Mouse (Mus musculus) stomach, embryonic 14.5 days (tissue): ENCODE results near the gene Smyd4. TPM values are rescaled to one million over a fixed set of nuclear protein-coding genes. Genes with fewer than 3 reads are reported as not detected.

ENCODE experiments used
- ATAC-seq: fragments of 200-750 bp; cut with Nextera tagmentation; 2 replicates; pipeline ENCODE4 v1.8.0; 2017; ENCODE audit warnings: low read depth, moderate TSS enrichment; ENCODE audit not compliant: insufficient number of reproducible peaks, insufficient read depth, low FRiP score
- H3K27ac ChIP-seq: fragments of 300-500 bp; sonication (generic); 2 replicates; pipeline ENCODE4 v1.5.1; 2014; ENCODE audit warnings: mild to moderate bottlenecking, low read length, moderate library complexity, mixed read lengths
- H3K27me3 ChIP-seq: fragments of 300-500 bp; sonication (generic); 2 replicates; pipeline ENCODE4 v1.6.1; 2014; ENCODE audit warnings: low read length, control low read depth, mixed read lengths; ENCODE audit not compliant: control insufficient read depth, insufficient read depth
- H3K36me3 ChIP-seq: fragments of 300-500 bp; sonication (generic); 2 replicates; pipeline ENCODE4 v1.6.1; 2014; ENCODE audit warnings: mild to moderate bottlenecking, control low read depth, low read length, moderate library complexity, mixed read lengths; ENCODE audit not compliant: control insufficient read depth, insufficient read depth
- H3K4me1 ChIP-seq: fragments of 300-500 bp; sonication (generic); 2 replicates; pipeline ENCODE4 v1.6.1; 2014; ENCODE audit warnings: low read length, control low read depth, mixed read lengths; ENCODE audit not compliant: control insufficient read depth, insufficient read depth
- H3K4me2 ChIP-seq: fragments of 300-500 bp; sonication (generic); replicated peaks from 2 replicates; pipeline ENCODE4 v1.6.1; 2014; ENCODE audit warnings: low read depth, low read length, control low read depth
- H3K4me3 ChIP-seq: fragments of 300-500 bp; sonication (generic); 2 replicates; pipeline ENCODE4 v1.5.1; 2014; ENCODE audit warnings: low read depth, low read length, control low read depth
- H3K9ac ChIP-seq: fragments of 300-500 bp; sonication (generic); replicated peaks from 2 replicates; pipeline ENCODE4 v1.6.1; 2014; ENCODE audit warnings: low read depth, mild to moderate bottlenecking, control low read depth, low read length, moderate library complexity, mixed read lengths
- H3K9me3 ChIP-seq: fragments of 300-500 bp; sonication (generic); 2 replicates; pipeline ENCODE4 v1.6.1; 2016; ENCODE audit warnings: low read depth, low read length, control low read depth; ENCODE audit not compliant: control insufficient read depth
- WGBS: fragments of 180-500 bp; shearing (Covaris S2); extraction: QIAGEN DNeasy Blood & Tissue Kit; methylation state at CpG from one replicate; pipeline ENCODE4 v1.1.7; 2014; 5-methylcytosine and 5-hydroxymethylcytosine counted together
- microRNA-seq: library from miRNA; unstranded; fragments of <30 nt; microRNA quantifications from one replicate; pipeline ENCODE4, GENCODE M21; 2016
- polyA plus RNA-seq: library from polyadenylated mRNA; unstranded; fragments of >200 nt; fragmentation: Nextera tagmentation; extraction: Ambion mirVana; gene quantifications from 2 replicates; pipeline ENCODE4 v1.2.1, GENCODE M21; 2014

The Smyd4 gene
- polyA plus RNA-seq, 1 experiment from 2014 or later = 12.6 TPM

GRCm38 (mm10) chr11:75452812-75453557 lies 104.8 kb downstream of the Smyd4 start:
- H3K36me3 ChIP-seq = no peaks in the 10 kb centered on the region; the same call in 1 of the 2 replicates
- no peaks in the 10 kb centered on the region for H3K9me3 ChIP-seq
- no peak for ATAC-seq
- no peak overlapping the region for H3K9ac ChIP-seq
- H3K27me3 ChIP-seq = no peaks in the 10 kb centered on the region
- H3K4me3 ChIP-seq = peak overlapping the region; percentile 51; the same call in 1 of the 2 replicates
- H3K4me2 ChIP-seq = peak overlapping the region; percentile 100; the same call in 1 of the 2 replicates
- H3K4me1 ChIP-seq = peaks cover 9% of the 10 kb centered on the region
- 92% methylated on average over 31 of the region's 31 CpGs for WGBS
- H3K27ac ChIP-seq = no peak overlapping the region

GRCm38 (mm10) chr11:75453991-75454930 lies 106.0 kb downstream of the Smyd4 start, which contains the start of gene Wdr81:
TSS of gene Wdr81 (minus strand) at chr11:75454717.
- ATAC-seq = peak; percentile 92
- 2% methylated on average over 56 of the region's 56 CpGs for WGBS
- H3K27ac ChIP-seq = peak within 1 kb of the TSS; percentile 4; the same call in 1 of the 2 replicates
- H3K27me3 ChIP-seq = no peaks in the 10 kb centered on the region
- H3K9ac ChIP-seq = peak within 1 kb of the TSS; percentile 50; the same call in 1 of the 2 replicates
- no peaks in the 10 kb centered on the region; the same call in 1 of the 2 replicates for H3K36me3 ChIP-seq
- peak within 1 kb of the TSS; percentile 51 for H3K4me3 ChIP-seq
- peaks cover 9% of the 10 kb centered on the region for H3K4me1 ChIP-seq
- peak within 1 kb of the TSS; percentile 100 for H3K4me2 ChIP-seq
- H3K9me3 ChIP-seq = no peaks in the 10 kb centered on the region

Small RNA genes within 50 kb of the gene (microRNA-seq; reads per million reads assigned to microRNA genes)
- gene Gm47300 = not detected

Other genes starting within 250 kb of the Smyd4 start
- 13.8 and 16.9 TPM in 2 replicates for gene Hic1, start 178.9 kb upstream of the Smyd4 start, polyA plus RNA-seq
- gene Ovca2, start 169.6 kb upstream of the Smyd4 start, polyA plus RNA-seq = 26.7 and 29.1 TPM in 2 replicates
- 20.1 and 20.5 TPM in 2 replicates for gene Dph1, start 157.2 kb upstream of the Smyd4 start, polyA plus RNA-seq
- 0.88 and 1.7 TPM in 2 replicates for gene Rtn4rl1, start 154.7 kb upstream of the Smyd4 start, polyA plus RNA-seq
- gene Rpa1, start 109 bp upstream of the Smyd4 start, polyA plus RNA-seq = 111 and 121 TPM in 2 replicates
- 54.2 and 59.0 TPM in 2 replicates for gene Serpinf1, start 74.3 kb downstream of the Smyd4 start, polyA plus RNA-seq
- gene Serpinf2, start 91.2 kb downstream of the Smyd4 start, polyA plus RNA-seq = 14.9 and 17.2 TPM in 2 replicates
- 4.6 and 5.1 TPM in 2 replicates for gene Wdr81, start 106.3 kb downstream of the Smyd4 start, polyA plus RNA-seq
- 23.3 and 26.3 TPM in 2 replicates for gene Tlcd2, start 113.3 kb downstream of the Smyd4 start, polyA plus RNA-seq
- gene Prpf8, start 138.4 kb downstream of the Smyd4 start, polyA plus RNA-seq = 79.7 and 79.8 TPM in 2 replicates
- 0.32 and 0.60 TPM in 2 replicates for gene Rilp, start 161.7 kb downstream of the Smyd4 start, polyA plus RNA-seq
- gene Scarf1, start 165.1 kb downstream of the Smyd4 start, polyA plus RNA-seq = 4.8 and 5.4 TPM in 2 replicates
- 4.0 and 5.1 TPM in 2 replicates for gene Slc43a2, start 183.3 kb downstream of the Smyd4 start, polyA plus RNA-seq
- 74.4 and 91.8 TPM in 2 replicates for gene Pitpna, start 239.7 kb downstream of the Smyd4 start, polyA plus RNA-seq